Mouse (Mus musculus): ENCODE data around the gene Asic1.

DNA sequence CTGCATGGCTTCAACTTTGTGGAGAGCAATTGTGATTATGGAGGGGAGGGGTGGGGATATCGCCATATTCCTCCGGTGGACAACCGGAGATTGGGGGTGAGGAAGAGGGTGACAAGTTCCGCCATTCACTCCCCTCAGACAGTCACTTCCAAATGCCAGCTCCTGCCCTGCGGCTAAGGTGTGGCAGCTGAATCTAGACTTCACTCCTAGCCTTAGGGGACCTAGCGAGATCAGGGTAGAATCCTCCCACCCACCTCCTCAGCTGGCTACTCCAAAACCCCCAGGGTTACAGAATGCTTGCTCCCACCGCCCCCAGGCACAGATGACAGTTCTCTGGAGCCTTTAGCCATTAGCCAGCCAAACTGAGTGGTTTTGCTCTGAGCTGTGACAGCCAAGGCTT lies 8.8 kb downstream of the Asic1 start:
- no peak for TF ChIP-seq EP300 (optimal IDR thresholded peaks at IDR 0.05)
- TF ChIP-seq CTCF (IDR thresholded peaks at IDR 0.05; ENCODE audit: low read depth) = no peak
